Mouse (Mus musculus) retina, postnatal 1 day (tissue): ENCODE data around the gene C87436.
A peak's percentile ranks its signal among the peaks of the same experiment; 100 is the strongest.

Experiments
- DNase-seq: peaks from one replicate; pipeline ENCODE4 v3.0.0-alpha.2; 2012

The C87436 gene

GRCm38 (mm10) chr6:86438272-86439118, at the start of gene C87436:
C87436 (plus strand) TSS chr6:86438374.
- peak; percentile 97 for DNase-seq

- DNase-seq: no peak
Observed at GRCm38 (mm10) chr6:86388461-86388860, 49.7 kb upstream of the C87436 start.

GRCm38 (mm10) chr6:86391326-86391725, 46.8 kb upstream of the C87436 start:
- DNase-seq: peak; percentile 25

- no peak for DNase-seq
Observed at GRCm38 (mm10) chr6:86393187-86393586, 45.0 kb upstream of the C87436 start.

- DNase-seq: no peak
Observed at GRCm38 (mm10) chr6:86394078-86394720, 44.0 kb upstream of the C87436 start.

GRCm38 (mm10) chr6:86395021-86395420, 43.2 kb upstream of the C87436 start:
- no peak for DNase-seq

- DNase-seq: no peak
Observed at GRCm38 (mm10) chr6:86395969-86396368, 42.2 kb upstream of the C87436 start.

- DNase-seq: peak; percentile 92
Observed at GRCm38 (mm10) chr6:86396581-86397256, 41.5 kb upstream of the C87436 start, which contains the start of gene Pcyox1. Pcyox1 (minus strand) TSS chr6:86397154.

GRCm38 (mm10) chr6:86397257-86397980, 40.8 kb upstream of the C87436 start:
- DNase-seq: no peak

GRCm38 (mm10) chr6:86398986-86399385, 39.2 kb upstream of the C87436 start:
- no peak for DNase-seq

- no peak for DNase-seq
Observed at GRCm38 (mm10) chr6:86399995-86400394, 38.2 kb upstream of the C87436 start.

GRCm38 (mm10) chr6:86400972-86401371, 37.2 kb upstream of the C87436 start:
- DNase-seq: peak; percentile 76

- no peak for DNase-seq
Observed at GRCm38 (mm10) chr6:86402681-86403607, 35.2 kb upstream of the C87436 start.

GRCm38 (mm10) chr6:86403728-86404099, 34.5 kb upstream of the C87436 start:
- DNase-seq: no peak

GRCm38 (mm10) chr6:86404100-86404861, 33.9 kb upstream of the C87436 start, which contains the start of gene Tia1:
Tia1 (plus strand) TSS chr6:86404219.
- peak; percentile 99 for DNase-seq

GRCm38 (mm10) chr6:86404996-86405395, 33.2 kb upstream of the C87436 start:
- DNase-seq: peak; percentile 25

GRCm38 (mm10) chr6:86406306-86406705, 31.9 kb upstream of the C87436 start:
- no peak for DNase-seq

GRCm38 (mm10) chr6:86418711-86419110, 19.5 kb upstream of the C87436 start:
- no peak for DNase-seq

GRCm38 (mm10) chr6:86419239-86419638, 18.9 kb upstream of the C87436 start:
- DNase-seq: no peak

GRCm38 (mm10) chr6:86420491-86420890, 17.7 kb upstream of the C87436 start:
- DNase-seq: peak; percentile 55

GRCm38 (mm10) chr6:86426358-86426757, 11.8 kb upstream of the C87436 start, which contains the start of gene Gm44790:
Gm44790 (plus strand) TSS chr6:86426658.
- DNase-seq: no peak
